Mouse (Mus musculus) forebrain, embryonic 11.5 days (tissue): ENCODE results near the gene Cdk15. TPM values are rescaled to one million over a fixed set of nuclear protein-coding genes. Genes with fewer than 3 reads are reported as not detected.

Source experiments
- ATAC-seq: fragments of 200-750 bp; cut with Nextera tagmentation; replicated peaks from 2 replicates; pipeline ENCODE4 v1.8.0; 2017; ENCODE audit warnings: moderate TSS enrichment; ENCODE audit not compliant: low FRiP score
- DNase-seq: peaks from one replicate; pipeline ENCODE4 v3.0.0-alpha.2; 2017; ENCODE audit warnings: low spot score
- H3K27ac ChIP-seq: fragments of 300-500 bp; sonication (generic); 2 replicates; pipeline ENCODE4 v1.5.1; 2014; ENCODE audit warnings: low read depth, low read length
- H3K27me3 ChIP-seq: fragments of 300-500 bp; sonication (generic); 2 replicates; pipeline ENCODE4 v1.6.1; 2014; ENCODE audit warnings: mild to moderate bottlenecking, low read length, mixed read lengths; ENCODE audit not compliant: control insufficient read depth, insufficient read depth
- H3K36me3 ChIP-seq: fragments of 300-500 bp; sonication (generic); 2 replicates; pipeline ENCODE4 v1.6.1; 2014; ENCODE audit warnings: mild to moderate bottlenecking, low read length, moderate library complexity, mixed read lengths; ENCODE audit not compliant: control insufficient read depth, insufficient read depth
- H3K4me1 ChIP-seq: fragments of 300-500 bp; sonication (generic); replicated peaks from 2 replicates; pipeline ENCODE4 v1.6.1; 2014; ENCODE audit warnings: low read length, mixed read lengths; ENCODE audit not compliant: control insufficient read depth, insufficient read depth
- H3K4me2 ChIP-seq: fragments of 300-500 bp; sonication (generic); 2 replicates; pipeline ENCODE4 v1.6.1; 2014; ENCODE audit warnings: low read depth, mild to moderate bottlenecking, low read length, moderate library complexity, mixed read lengths; ENCODE audit not compliant: severe bottlenecking
- H3K4me3 ChIP-seq: fragments of 300-500 bp; sonication (generic); 2 replicates; pipeline ENCODE4 v1.5.1; 2014; ENCODE audit warnings: low read depth, low read length
- H3K9ac ChIP-seq: fragments of 300-500 bp; sonication (generic); 2 replicates; pipeline ENCODE4 v1.6.1; 2014; ENCODE audit warnings: low read length
- H3K9me3 ChIP-seq: fragments of 300-500 bp; sonication (generic); 2 replicates; pipeline ENCODE4 v1.6.1; 2016; ENCODE audit warnings: low read length, mixed read lengths; ENCODE audit not compliant: control insufficient read depth
- WGBS: fragments of 180-500 bp; shearing (Covaris S2); extraction: QIAGEN DNeasy Blood & Tissue Kit; methylation state at CpG from one replicate; pipeline ENCODE4 v1.1.7; 2014; 5-methylcytosine and 5-hydroxymethylcytosine counted together
- polyA plus RNA-seq: library from polyadenylated mRNA; unstranded; fragments of >200 nt; fragmentation: Nextera tagmentation; extraction: Ambion mirVana; gene quantifications from 2 replicates; pipeline ENCODE4 v1.2.1, GENCODE M21; 2014

Cdk15 gene
- 0.43 and 0.60 TPM in 2 replicates for polyA plus RNA-seq

GRCm38 (mm10) chr1:59256751-59257231 lies at the start of gene Cdk15:
Cdk15 (plus strand) TSS chr1:59256906.
- H3K27me3 ChIP-seq = no peaks in the 10 kb centered on the region
- WGBS = 24% methylated on average over 13 of the region's 13 CpGs
- no peak within 1 kb of the TSS; the same call in 1 of the 2 replicates for H3K9ac ChIP-seq
- no peaks in the 10 kb centered on the region for H3K36me3 ChIP-seq
- ATAC-seq (no peak), DNase-seq (no peak)
- no peak within 1 kb of the TSS for H3K4me3 ChIP-seq
- no peak within 1 kb of the TSS for H3K27ac ChIP-seq
- 0 out of 2 replicates have a peak, but pooled peaks cover 6% of the 10 kb centered on the region for H3K4me1 ChIP-seq
- H3K9me3 ChIP-seq = no peaks in the 10 kb centered on the region
- no peak within 1 kb of the TSS for H3K4me2 ChIP-seq

GRCm38 (mm10) chr1:59208331-59208730 lies 48.4 kb upstream of the Cdk15 start:
- H3K4me1 ChIP-seq = no peaks in the 10 kb centered on the region
- H3K4me2 ChIP-seq = no peak overlapping the region
- WGBS = 95% methylated on average over 1 of the region's 1 CpGs
- H3K4me3 ChIP-seq = no peak overlapping the region
- ATAC-seq (no peak), DNase-seq (no peak)
- no peak overlapping the region for H3K27ac ChIP-seq
- H3K36me3 ChIP-seq = no peaks in the 10 kb centered on the region
- H3K9ac ChIP-seq = no peak overlapping the region
- no peaks in the 10 kb centered on the region for H3K27me3 ChIP-seq
- H3K9me3 ChIP-seq = no peaks in the 10 kb centered on the region

DNA sequence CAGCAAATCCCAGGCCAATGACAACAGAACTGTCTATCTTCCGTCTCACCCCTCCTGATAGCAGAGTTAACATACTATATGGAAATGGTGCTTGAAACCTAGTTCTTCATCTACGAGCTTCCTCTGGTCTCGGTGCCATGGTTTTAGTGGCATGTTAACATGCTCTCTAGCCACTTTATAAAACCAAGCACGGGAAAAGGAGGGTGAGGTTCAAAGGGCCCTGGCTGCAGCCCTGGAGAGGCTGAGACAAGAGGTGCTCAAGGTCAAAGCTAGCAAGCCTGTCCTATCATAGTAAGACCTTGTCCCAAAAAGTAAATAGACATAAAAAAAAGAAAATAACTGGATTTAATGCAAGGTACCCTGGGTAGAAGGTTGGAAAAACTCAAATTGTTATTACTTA lies 45.1 kb upstream of the Cdk15 start:
- no peaks in the 10 kb centered on the region for H3K4me1 ChIP-seq
- H3K9me3 ChIP-seq = no peaks in the 10 kb centered on the region
- no peak overlapping the region for H3K9ac ChIP-seq
- no peak overlapping the region for H3K4me3 ChIP-seq
- no peaks in the 10 kb centered on the region for H3K36me3 ChIP-seq
- ATAC-seq = no peak
- no peak for DNase-seq
- H3K27ac ChIP-seq = no peak overlapping the region
- H3K4me2 ChIP-seq = no peak overlapping the region
- no peaks in the 10 kb centered on the region for H3K27me3 ChIP-seq
- 91% methylated on average over 4 of the region's 4 CpGs for WGBS

GRCm38 (mm10) chr1:59212076-59212779 lies 44.5 kb upstream of the Cdk15 start:
- Histone ChIP-seq H3K9ac (no peak overlapping the region), H3K4me3 (no peak overlapping the region), H3K27me3 (no peaks in the 10 kb centered on the region), H3K4me1 (no peaks in the 10 kb centered on the region), H3K9me3 (no peaks in the 10 kb centered on the region), H3K27ac (no peak overlapping the region), H3K36me3 (no peaks in the 10 kb centered on the region), H3K4me2 (no peak overlapping the region)
- ATAC-seq (no peak), DNase-seq (no peak)
- 92% methylated on average over 5 of the region's 5 CpGs for WGBS

- DNase-seq (no peak), ATAC-seq (no peak)
- no CpG with 5 or more reads among the region's 1 CpGs for WGBS
- Histone ChIP-seq H3K27me3 (no peaks in the 10 kb centered on the region), H3K9ac (no peak overlapping the region), H3K4me1 (no peaks in the 10 kb centered on the region), H3K4me2 (no peak overlapping the region), H3K9me3 (no peaks in the 10 kb centered on the region), H3K4me3 (no peak overlapping the region), H3K27ac (no peak overlapping the region), H3K36me3 (no peaks in the 10 kb centered on the region)
Observed at GRCm38 (mm10) chr1:59212951-59213350, 43.8 kb upstream of the Cdk15 start.

GRCm38 (mm10) chr1:59215446-59215845 lies 41.3 kb upstream of the Cdk15 start:
- no peaks in the 10 kb centered on the region for H3K4me1 ChIP-seq
- no peak overlapping the region for H3K9ac ChIP-seq
- DNase-seq (no peak), ATAC-seq (no peak)
- H3K27ac ChIP-seq = no peak overlapping the region
- WGBS = 91% methylated on average over 11 of the region's 11 CpGs
- no peaks in the 10 kb centered on the region for H3K27me3 ChIP-seq
- no peaks in the 10 kb centered on the region for H3K9me3 ChIP-seq
- no peaks in the 10 kb centered on the region for H3K36me3 ChIP-seq
- no peak overlapping the region for H3K4me3 ChIP-seq
- no peak overlapping the region for H3K4me2 ChIP-seq

GRCm38 (mm10) chr1:59220371-59220770 lies 36.3 kb upstream of the Cdk15 start:
- Histone ChIP-seq H3K4me1 (no peaks in the 10 kb centered on the region), H3K9ac (no peak overlapping the region), H3K27me3 (no peaks in the 10 kb centered on the region), H3K4me3 (no peak overlapping the region), H3K36me3 (no peaks in the 10 kb centered on the region), H3K27ac (no peak overlapping the region), H3K9me3 (no peaks in the 10 kb centered on the region), H3K4me2 (no peak overlapping the region)
- 65% methylated on average over 3 of the region's 3 CpGs for WGBS
- ATAC-seq (no peak), DNase-seq (no peak)

GRCm38 (mm10) chr1:59221591-59221990 lies 35.1 kb upstream of the Cdk15 start:
- Histone ChIP-seq H3K4me1 (no peaks in the 10 kb centered on the region), H3K27ac (no peak overlapping the region), H3K9me3 (no peaks in the 10 kb centered on the region), H3K4me2 (no peak overlapping the region), H3K27me3 (no peaks in the 10 kb centered on the region), H3K36me3 (no peaks in the 10 kb centered on the region), H3K4me3 (no peak overlapping the region), H3K9ac (no peak overlapping the region)
- no peak for ATAC-seq
- DNase-seq = no peak
- 91% methylated on average over 2 of the region's 2 CpGs for WGBS
